Mouse (Mus musculus): Measurements from ENCODE around the gene Cntnap4.
"Not testable (repeated sequence)": the region's sequence is repeated elsewhere in the genome, so short reads cannot be mapped to it uniquely, and the experiment has no call there.

Cntnap4 gene

GRCm38 (mm10) chr8:112716982-112717381 is 147.1 kb downstream of the Cntnap4 start:
- intact Hi-C loops (cut with DNase I), result no loop called here

- intact Hi-C loops (cut with DNase I), result no loop called here
Observed at GRCm38 (mm10) chr8:112724918-112725317, 155.1 kb downstream of the Cntnap4 start.

- intact Hi-C loops (cut with DNase I), result no loop called here
Observed at GRCm38 (mm10) chr8:112730583-112731432, 161.0 kb downstream of the Cntnap4 start.

- intact Hi-C loops (cut with DNase I), result no loop called here
Observed at GRCm38 (mm10) chr8:112735575-112735974, 165.7 kb downstream of the Cntnap4 start.

GRCm38 (mm10) chr8:112743331-112743730 is 173.5 kb downstream of the Cntnap4 start:
- intact Hi-C loops (cut with DNase I), result no loop called here

- intact Hi-C loops (cut with DNase I), result no loop called here
Observed at GRCm38 (mm10) chr8:112747296-112747695, 177.5 kb downstream of the Cntnap4 start.

GRCm38 (mm10) chr8:112755171-112755570 is 185.3 kb downstream of the Cntnap4 start:
- intact Hi-C loops (cut with DNase I), result no loop called here

GRCm38 (mm10) chr8:112803058-112803457 is 233.2 kb downstream of the Cntnap4 start:
- intact Hi-C loops (cut with DNase I), result no loop called here

GRCm38 (mm10) chr8:112809382-112809781 is 239.5 kb downstream of the Cntnap4 start:
- intact Hi-C loops (cut with DNase I), result no loop called here

- intact Hi-C loops (cut with DNase I), result no loop called here
Observed at GRCm38 (mm10) chr8:112841057-112841456, 271.2 kb downstream of the Cntnap4 start.

GRCm38 (mm10) chr8:112849541-112849940 is 279.7 kb downstream of the Cntnap4 start:
- intact Hi-C loops (cut with DNase I), result not testable (repeated sequence)

- intact Hi-C loops (cut with DNase I), result loop anchor here (5.0 kb wide), 1 partner anchor 334 kb away; the partner anchor contains the start of gene Cntnap4
Observed at GRCm38 (mm10) chr8:112906458-112907112, 336.7 kb downstream of the Cntnap4 start.

GRCm38 (mm10) chr8:112909527-112909926 is 339.7 kb downstream of the Cntnap4 start:
- intact Hi-C loops (cut with DNase I), result loop anchor here (5.0 kb wide), 1 partner anchor 337 kb away; the partner anchor contains the start of gene Cntnap4

GRCm38 (mm10) chr8:112911422-112911821 is 341.6 kb downstream of the Cntnap4 start:
- intact Hi-C loops (cut with DNase I), result no loop called here

- intact Hi-C loops (cut with DNase I), result no loop called here
Observed at GRCm38 (mm10) chr8:112922151-112922550, 352.3 kb downstream of the Cntnap4 start.

GRCm38 (mm10) chr8:112922789-112923188 is 352.9 kb downstream of the Cntnap4 start:
- intact Hi-C loops (cut with DNase I), result no loop called here
